Mouse (Mus musculus) R1 (cell line): ENCODE data around the gene Gpc3.
A peak's percentile ranks its signal among the peaks of the same experiment; 100 is the strongest.

Experiments
- DNase-seq: peaks from one replicate; pipeline ENCODE4 v3.0.0-alpha.2; 2018; ENCODE audit warnings: low read depth, low spot score

The Gpc3 gene

GRCm38 (mm10) chrX:52613328-52614030, at the start of gene Gpc3:
Gene Gpc3 (minus strand): TSS chrX:52613950.
- no peak for DNase-seq

DNA sequence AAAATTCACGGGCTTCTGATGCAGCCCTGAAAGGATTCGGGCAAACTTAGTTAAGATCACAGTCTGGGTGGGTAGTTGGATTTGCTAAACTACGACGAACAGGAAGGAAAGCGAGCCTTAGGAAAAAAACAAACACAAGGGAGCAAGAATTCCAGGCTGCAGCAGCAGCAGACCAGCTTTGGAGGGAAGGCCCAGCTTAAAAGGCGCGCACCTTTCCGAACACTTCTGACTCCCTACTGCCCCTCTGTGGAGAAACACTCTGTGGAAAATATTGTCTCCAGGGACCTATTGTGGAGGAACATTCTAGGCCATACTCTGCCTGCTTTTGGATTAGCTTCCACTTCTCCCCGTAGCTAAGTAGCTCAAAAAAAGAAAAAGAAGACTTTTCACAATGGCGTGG, 38.2 kb upstream of the Gpc3 start:
- DNase-seq = peak; percentile 73

DNA sequence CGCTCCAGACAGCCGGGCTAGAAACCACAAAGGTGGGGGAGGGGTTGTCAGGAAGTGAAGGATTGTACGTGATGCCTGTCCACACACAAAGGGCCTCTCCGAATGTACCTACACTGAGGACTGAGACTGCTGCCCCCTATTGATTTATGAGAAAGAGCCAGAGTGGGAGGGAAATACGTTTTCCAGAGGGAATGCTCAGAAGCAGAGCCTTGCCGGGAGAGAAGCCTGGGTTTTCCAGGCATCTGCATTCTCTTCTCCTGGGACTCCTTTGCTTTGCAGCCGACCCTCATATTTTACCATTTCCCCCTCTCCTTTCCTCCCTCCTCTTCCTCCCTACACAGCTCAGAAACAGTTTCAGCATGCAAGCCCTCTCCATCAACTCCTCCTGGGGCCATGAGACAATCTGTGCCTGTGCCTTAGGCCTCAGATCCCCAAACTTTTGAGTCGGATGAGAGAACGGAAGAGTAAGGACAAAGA, 37.8 kb upstream of the Gpc3 start:
- peak; percentile 58 for DNase-seq

DNA sequence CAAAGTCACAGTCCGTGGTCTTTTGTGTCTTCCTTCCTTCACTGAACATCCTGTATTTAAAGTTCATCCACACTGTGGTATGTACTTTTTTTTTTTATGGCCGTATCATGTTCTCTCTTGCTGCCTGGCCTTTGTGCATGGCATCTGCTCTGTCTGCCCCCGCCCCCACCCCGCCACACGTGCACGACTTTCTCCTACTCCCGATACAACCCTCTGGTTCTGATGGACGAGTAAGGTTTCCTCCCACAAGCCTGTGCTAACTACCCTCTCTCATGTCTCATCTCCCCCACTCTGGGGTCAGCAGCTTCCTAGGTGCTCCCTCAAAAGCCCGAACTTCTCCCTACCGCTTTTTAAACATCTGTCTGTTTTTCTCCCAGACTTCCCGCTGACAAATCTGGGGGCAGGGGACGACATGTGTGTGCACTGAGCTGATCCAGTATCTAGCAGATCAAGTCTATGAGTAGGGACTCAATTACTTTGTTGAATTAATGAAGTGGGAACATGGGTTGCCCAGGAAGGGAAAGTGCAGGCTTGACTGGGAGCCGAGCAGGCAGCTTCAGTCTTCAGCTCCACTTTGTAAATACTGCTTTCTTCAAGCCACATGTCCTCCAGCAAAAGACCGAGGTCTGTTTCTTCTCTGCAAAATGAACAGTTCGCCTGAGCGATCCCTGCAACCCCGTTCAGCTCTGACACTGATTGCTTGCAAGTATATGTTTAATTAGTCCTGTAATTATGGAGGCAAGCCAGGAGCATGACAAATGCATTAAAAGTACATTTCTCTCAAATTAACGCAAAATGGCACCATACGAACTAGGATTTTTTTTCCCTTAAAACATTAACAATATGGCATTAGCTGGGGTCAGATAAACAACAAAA, 35.4 kb upstream of the Gpc3 start:
- DNase-seq = no peak

- DNase-seq = peak; percentile 16
Measured at GRCm38 (mm10) chrX:52644393-52644792, 30.6 kb upstream of the Gpc3 start.

GRCm38 (mm10) chrX:52643350-52643749, 29.6 kb upstream of the Gpc3 start:
- DNase-seq = no peak

DNA sequence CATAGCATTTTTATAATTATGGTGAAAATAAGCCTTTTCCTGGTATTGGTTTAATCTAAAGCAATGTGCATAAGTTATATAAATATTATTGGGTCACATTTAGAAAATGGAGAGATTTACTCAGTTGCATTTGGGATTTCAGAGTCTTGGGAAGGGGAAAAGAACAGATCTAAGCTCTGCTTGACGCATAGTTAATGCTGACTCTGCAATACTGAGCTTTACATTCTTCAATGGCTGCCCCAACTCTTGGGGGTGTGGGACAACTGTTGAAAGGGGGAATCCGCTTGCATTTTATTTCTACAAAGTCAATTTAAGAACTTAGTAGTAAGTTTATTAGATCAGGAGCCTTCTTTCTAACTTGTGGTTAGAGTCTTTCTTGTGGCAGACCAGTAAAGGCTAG, 28.4 kb upstream of the Gpc3 start:
- no peak for DNase-seq

- no peak for DNase-seq
Measured at GRCm38 (mm10) chrX:52637419-52637818, 23.7 kb upstream of the Gpc3 start.

DNA sequence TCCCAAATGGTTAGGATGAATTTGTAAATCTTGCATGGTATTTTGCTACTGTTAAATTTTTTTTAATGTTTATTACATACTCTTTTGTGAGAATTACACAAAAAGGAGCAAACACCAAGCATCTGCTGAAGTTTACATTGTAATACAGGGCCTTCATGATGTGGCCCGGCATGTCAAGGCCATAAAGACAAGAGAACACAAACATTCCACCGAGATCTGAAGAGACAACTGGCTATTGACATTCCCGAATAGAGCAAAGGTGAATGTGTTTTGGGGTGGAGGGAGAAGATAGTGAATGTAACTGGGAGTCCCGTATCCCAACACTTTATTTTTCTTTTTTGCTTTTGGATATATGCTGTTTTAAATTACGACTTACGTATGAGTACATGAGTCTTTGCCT, 20.2 kb upstream of the Gpc3 start:
- DNase-seq = no peak

DNA sequence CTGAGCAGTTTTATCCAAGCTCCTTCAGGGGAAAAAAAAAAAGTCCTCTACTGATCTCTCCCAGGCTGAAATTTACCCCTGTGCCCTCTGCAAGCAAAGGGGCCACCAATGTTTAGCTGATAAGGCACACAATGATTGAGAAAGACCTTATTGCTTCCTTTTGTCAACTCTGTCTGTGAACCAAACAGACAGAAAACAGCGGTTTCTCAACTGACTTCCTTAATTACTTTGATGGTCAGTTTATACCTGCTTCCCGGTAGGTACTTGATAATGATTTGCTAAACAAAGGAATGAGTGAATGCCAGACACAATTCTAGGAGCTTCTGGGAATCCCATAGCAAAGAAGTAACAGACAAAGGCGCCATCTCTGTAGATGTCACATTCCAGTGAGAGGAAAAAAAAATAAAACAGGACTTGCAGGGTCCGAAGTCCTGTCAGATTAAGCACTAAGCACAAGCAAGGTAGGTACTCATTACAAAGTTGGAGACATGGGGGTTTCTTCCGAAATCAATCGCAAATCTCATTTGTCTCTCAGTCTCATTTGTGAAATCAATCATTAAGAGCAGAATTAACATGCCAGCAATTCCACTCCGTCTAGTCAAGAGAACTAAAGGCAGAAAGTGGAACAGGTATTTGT, 19.1 kb upstream of the Gpc3 start:
- DNase-seq = peak; percentile 59

GRCm38 (mm10) chrX:52626963-52627716, 13.4 kb upstream of the Gpc3 start:
- no peak for DNase-seq

DNA sequence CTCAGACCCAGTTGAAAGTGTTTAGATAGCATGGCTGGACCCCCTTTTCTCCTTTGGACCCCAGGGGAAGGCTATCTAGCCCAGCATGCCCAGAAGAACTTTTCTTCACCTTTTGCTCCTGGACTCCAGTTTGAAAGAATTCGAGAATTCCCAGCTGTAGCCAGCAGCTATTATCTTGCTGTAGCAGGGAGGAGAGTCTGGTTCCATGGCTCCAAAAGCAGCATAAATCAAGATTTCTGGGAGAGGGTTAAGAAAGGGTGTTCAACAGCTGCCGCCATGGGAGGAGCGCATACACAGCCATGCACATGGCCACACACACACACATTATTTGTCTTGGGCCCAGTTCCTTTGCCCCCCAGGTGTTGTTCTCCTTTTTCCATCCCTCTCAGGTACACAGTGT, 4.1 kb upstream of the Gpc3 start:
- no peak for DNase-seq

DNA sequence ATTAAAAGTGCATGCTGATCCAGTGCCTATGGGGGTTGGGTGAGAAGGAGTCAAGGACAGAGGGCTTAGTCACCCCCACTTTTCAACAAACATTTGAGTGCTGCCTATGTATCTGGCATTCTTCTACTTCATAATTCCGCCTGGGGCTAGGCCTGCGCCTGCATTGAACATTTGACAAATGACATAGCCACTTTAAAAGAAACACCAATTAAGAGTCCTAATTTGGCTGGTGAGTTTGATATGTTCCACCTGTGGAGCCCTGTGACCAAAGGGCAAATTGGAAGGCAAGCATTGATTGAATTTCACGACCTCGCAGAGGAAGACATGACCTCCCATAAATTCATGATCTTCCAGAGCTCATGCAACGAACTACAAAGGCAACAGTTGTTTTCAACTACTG, 2.4 kb upstream of the Gpc3 start:
- no peak for DNase-seq

DNA sequence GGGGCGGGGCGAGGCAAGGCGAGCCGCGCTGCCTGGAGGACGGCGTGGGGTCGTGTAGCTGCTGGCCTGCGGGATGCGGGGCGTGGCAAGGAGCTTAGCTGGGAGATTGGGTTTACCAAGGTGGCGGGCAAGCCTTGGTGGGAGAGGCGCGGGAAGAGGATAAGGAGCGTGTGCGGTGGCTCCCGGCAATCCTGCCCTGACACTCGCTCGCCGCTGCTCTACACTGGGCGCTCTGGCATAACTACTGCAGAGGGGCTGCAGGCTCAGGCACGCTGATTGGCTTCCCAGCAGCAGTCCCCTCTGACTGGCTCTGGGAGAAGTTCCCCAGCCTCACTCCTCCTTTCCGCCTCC, 256 bp upstream of the Gpc3 start:
- peak; percentile 80 for DNase-seq

- peak; percentile 18 for DNase-seq
Measured at GRCm38 (mm10) chrX:52612806-52613205, 944 bp downstream of the Gpc3 start.

DNA sequence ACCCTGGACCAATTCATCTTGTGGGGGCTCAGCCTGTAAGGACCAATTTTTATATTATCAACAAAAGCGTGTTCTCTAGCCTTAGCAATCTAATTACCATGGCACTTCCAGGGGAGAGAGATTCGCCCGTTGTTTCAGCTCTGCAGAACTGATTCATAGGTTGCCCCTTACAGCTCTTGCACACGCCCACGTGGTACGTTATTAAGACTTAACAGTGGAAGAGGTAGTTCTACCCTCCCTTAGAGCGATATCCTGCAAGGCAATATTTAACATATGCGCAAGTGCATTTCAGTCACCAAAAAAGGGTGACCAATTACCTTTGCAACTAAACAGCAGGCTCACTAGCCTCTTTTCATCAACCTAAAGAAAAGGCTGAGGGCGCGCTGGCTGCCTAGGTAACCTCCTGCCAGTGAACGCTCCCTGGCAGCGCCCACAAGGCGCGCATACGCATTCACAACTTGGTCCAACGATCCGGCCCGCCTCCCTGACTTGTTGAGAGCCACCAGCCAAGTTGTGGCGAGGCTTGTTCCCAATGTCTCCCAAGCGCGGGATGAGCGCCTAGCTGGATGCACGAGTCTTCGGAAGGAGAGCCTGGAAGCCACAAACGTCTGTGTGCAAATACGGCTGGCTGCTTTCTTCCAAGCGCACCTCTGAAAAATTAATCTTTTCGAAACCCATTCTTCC, 1.6 kb downstream of the Gpc3 start:
- DNase-seq = peak; percentile 44

- no peak for DNase-seq
Measured at GRCm38 (mm10) chrX:52611541-52611940, 2.2 kb downstream of the Gpc3 start.

DNA sequence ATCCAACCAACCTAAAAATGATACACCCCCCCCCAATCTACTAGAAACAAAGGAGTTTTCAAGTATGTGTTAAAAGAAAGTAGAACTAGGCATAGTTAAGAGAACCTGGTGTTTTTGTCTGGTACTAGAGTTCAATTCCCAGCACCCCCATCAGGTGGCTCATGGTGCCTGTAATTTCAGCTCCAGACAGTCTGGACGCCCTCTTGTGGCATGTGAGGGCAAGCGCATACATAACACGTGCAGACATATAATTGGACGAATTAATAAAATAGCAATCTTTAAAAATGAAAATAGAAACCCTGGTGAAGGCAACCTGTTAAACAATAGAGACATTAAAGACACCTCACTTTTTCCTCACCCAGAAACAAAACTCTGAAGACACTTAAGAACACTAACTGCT, 10.6 kb downstream of the Gpc3 start:
- peak; percentile 75 for DNase-seq

GRCm38 (mm10) chrX:52599246-52599645, 14.5 kb downstream of the Gpc3 start:
- no peak for DNase-seq

GRCm38 (mm10) chrX:52587671-52588070, 26.1 kb downstream of the Gpc3 start:
- peak; percentile 43 for DNase-seq

GRCm38 (mm10) chrX:52559995-52560394, 53.8 kb downstream of the Gpc3 start:
- DNase-seq = no peak
